Mouse (Mus musculus): Measurements from ENCODE around the gene Pcgf6. TPM values are rescaled to one million over a fixed set of nuclear protein-coding genes. Genes with fewer than 3 reads are reported as not detected.
"Not testable (repeated sequence)": the region's sequence is repeated elsewhere in the genome, so short reads cannot be mapped to it uniquely, and the experiment has no call there.

Pcgf6 gene
- polyA plus RNA-seq, 1 experiment = not detected

GRCm38 (mm10) chr19:47009943-47010342 lies 40.8 kb downstream of the Pcgf6 start:
- 93% methylated on average over 5 of the region's 5 CpGs for WGBS
- H3K4me1 ChIP-seq (ENCODE audit: control insufficient read depth, insufficient read depth, low read length) = peaks cover 10% of the 10 kb centered on the region
- H3K4me3 ChIP-seq (ENCODE audit: insufficient read depth, low read depth, low read length) = no peak overlapping the region
- TF ChIP-seq CTCF (IDR thresholded peaks at IDR 0.05; ENCODE audit: insufficient read depth, low read depth, low read length) (no peak), POLR2A (IDR thresholded peaks at IDR 0.05; ENCODE audit: insufficient read depth, low read depth, low read length) (no peak)
- H3K27ac ChIP-seq (ENCODE audit: insufficient read depth, low read depth, low read length) = no peak overlapping the region

GRCm38 (mm10) chr19:47009420-47009819 lies 41.3 kb downstream of the Pcgf6 start:
- 61% methylated on average over 7 of the region's 7 CpGs for WGBS
- TF ChIP-seq POLR2A (IDR thresholded peaks at IDR 0.05; ENCODE audit: insufficient read depth, low read depth, low read length) (no peak), CTCF (IDR thresholded peaks at IDR 0.05; ENCODE audit: insufficient read depth, low read depth, low read length) (no peak)
- H3K27ac ChIP-seq (ENCODE audit: insufficient read depth, low read depth, low read length) = no peak overlapping the region
- H3K4me3 ChIP-seq (ENCODE audit: insufficient read depth, low read depth, low read length) = no peak overlapping the region
- H3K4me1 ChIP-seq (ENCODE audit: control insufficient read depth, insufficient read depth, low read length) = peaks cover 10% of the 10 kb centered on the region

GRCm38 (mm10) chr19:47006321-47006720 lies 44.4 kb downstream of the Pcgf6 start:
- WGBS = 40% methylated on average over 4 of the region's 4 CpGs
- TF ChIP-seq CTCF (IDR thresholded peaks at IDR 0.05; ENCODE audit: insufficient read depth, low read depth, low read length) (no peak), POLR2A (IDR thresholded peaks at IDR 0.05; ENCODE audit: insufficient read depth, low read depth, low read length) (no peak)

GRCm38 (mm10) chr19:47005873-47006272 lies 44.8 kb downstream of the Pcgf6 start:
- Histone ChIP-seq H3K27ac (ENCODE audit: insufficient read depth, low read depth, low read length) (no peak overlapping the region), H3K4me1 (ENCODE audit: control insufficient read depth, insufficient read depth, low read length) (no peaks in the 10 kb centered on the region), H3K4me3 (ENCODE audit: insufficient read depth, low read depth, low read length) (no peak overlapping the region)
- 68% methylated on average over 5 of the region's 5 CpGs for WGBS
- TF ChIP-seq CTCF (IDR thresholded peaks at IDR 0.05; ENCODE audit: insufficient read depth, low read depth, low read length) = no peak
- TF ChIP-seq POLR2A (IDR thresholded peaks at IDR 0.05; ENCODE audit: insufficient read depth, low read depth, low read length) = no peak

More at GRCm38 (mm10) chr19:47006321-47006720, 44.4 kb downstream of the Pcgf6 start:
- H3K27ac ChIP-seq (ENCODE audit: insufficient read depth, low read depth, low read length) = no peak overlapping the region
- no peaks in the 10 kb centered on the region for H3K4me1 ChIP-seq (ENCODE audit: control insufficient read depth, insufficient read depth, low read length)
- no peak overlapping the region for H3K4me3 ChIP-seq (ENCODE audit: insufficient read depth, low read depth, low read length)

- H3K27ac ChIP-seq (ENCODE audit: insufficient read depth, low read depth, low read length) = no peak overlapping the region
- H3K4me3 ChIP-seq (ENCODE audit: insufficient read depth, low read depth, low read length) = no peak overlapping the region
- no peaks in the 10 kb centered on the region for H3K4me1 ChIP-seq (ENCODE audit: control insufficient read depth, insufficient read depth, low read length)
- no peak for TF ChIP-seq POLR2A (IDR thresholded peaks at IDR 0.05; ENCODE audit: insufficient read depth, low read depth, low read length)
- no peak for TF ChIP-seq CTCF (IDR thresholded peaks at IDR 0.05; ENCODE audit: insufficient read depth, low read depth, low read length)
- 76% methylated on average over 6 of the region's 6 CpGs for WGBS
Observed at GRCm38 (mm10) chr19:47003742-47004511, 46.8 kb downstream of the Pcgf6 start.

GRCm38 (mm10) chr19:47000357-47000756 lies 50.3 kb downstream of the Pcgf6 start:
- not testable (repeated sequence) for H3K27ac ChIP-seq (ENCODE audit: insufficient read depth, low read depth, low read length); H3K4me3 ChIP-seq (ENCODE audit: insufficient read depth, low read depth, low read length); H3K4me1 ChIP-seq (ENCODE audit: control insufficient read depth, insufficient read depth, low read length)
- WGBS = 85% methylated on average over 3 of the region's 3 CpGs

GRCm38 (mm10) chr19:46999753-47000152 lies 51.0 kb downstream of the Pcgf6 start:
- no peak overlapping the region for H3K27ac ChIP-seq (ENCODE audit: insufficient read depth, low read depth, low read length)
- H3K4me3 ChIP-seq (ENCODE audit: insufficient read depth, low read depth, low read length) = no peak overlapping the region
- no peaks in the 10 kb centered on the region for H3K4me1 ChIP-seq (ENCODE audit: control insufficient read depth, insufficient read depth, low read length)
- 77% methylated on average over 6 of the region's 6 CpGs for WGBS
- no peak for TF ChIP-seq POLR2A (IDR thresholded peaks at IDR 0.05; ENCODE audit: insufficient read depth, low read depth, low read length)
- no peak for TF ChIP-seq CTCF (IDR thresholded peaks at IDR 0.05; ENCODE audit: insufficient read depth, low read depth, low read length)

- Histone ChIP-seq H3K4me3 (ENCODE audit: insufficient read depth, low read depth, low read length) (no peak overlapping the region), H3K4me1 (ENCODE audit: control insufficient read depth, insufficient read depth, low read length) (no peaks in the 10 kb centered on the region), H3K27ac (ENCODE audit: insufficient read depth, low read depth, low read length) (no peak overlapping the region)
- WGBS = 89% methylated on average over 4 of the region's 4 CpGs
- no peak for TF ChIP-seq CTCF (IDR thresholded peaks at IDR 0.05; ENCODE audit: insufficient read depth, low read depth, low read length)
- TF ChIP-seq POLR2A (IDR thresholded peaks at IDR 0.05; ENCODE audit: insufficient read depth, low read depth, low read length) = no peak
Observed at GRCm38 (mm10) chr19:46998953-46999352, 51.8 kb downstream of the Pcgf6 start.

GRCm38 (mm10) chr19:46998168-46998870 lies 52.4 kb downstream of the Pcgf6 start:
- no peak for TF ChIP-seq CTCF (IDR thresholded peaks at IDR 0.05; ENCODE audit: insufficient read depth, low read depth, low read length)
- no peak for TF ChIP-seq POLR2A (IDR thresholded peaks at IDR 0.05; ENCODE audit: insufficient read depth, low read depth, low read length)
- no peak overlapping the region for H3K27ac ChIP-seq (ENCODE audit: insufficient read depth, low read depth, low read length)
- WGBS = 79% methylated on average over 8 of the region's 8 CpGs
- no peaks in the 10 kb centered on the region for H3K4me1 ChIP-seq (ENCODE audit: control insufficient read depth, insufficient read depth, low read length)
- H3K4me3 ChIP-seq (ENCODE audit: insufficient read depth, low read depth, low read length) = no peak overlapping the region
